Mouse (Mus musculus) liver, embryonic 15.5 days (tissue): Measurements from ENCODE around the gene Eif2b5. TPM values are rescaled to one million over a fixed set of nuclear protein-coding genes. Genes with fewer than 3 reads are reported as not detected.

Experiments
- ATAC-seq: fragments of 200-750 bp; cut with Nextera tagmentation; 2 replicates; pipeline ENCODE4 v1.8.0; 2017; ENCODE audit warnings: moderate number of reproducible peaks, mild to moderate bottlenecking, moderate library complexity; ENCODE audit not compliant: insufficient read depth
- H3K27ac ChIP-seq: fragments of 300-500 bp; sonication (generic); replicated peaks from 2 replicates; pipeline ENCODE4 v1.5.1; 2015; ENCODE audit warnings: mild to moderate bottlenecking, inconsistent platforms
- H3K27me3 ChIP-seq: fragments of 300-500 bp; sonication (generic); 2 replicates; pipeline ENCODE4 v1.6.1; 2015; ENCODE audit warnings: mild to moderate bottlenecking, inconsistent platforms
- H3K36me3 ChIP-seq: fragments of 300-500 bp; sonication (generic); replicated peaks from 2 replicates; pipeline ENCODE4 v1.6.1; 2015; ENCODE audit warnings: moderate library complexity, mild to moderate bottlenecking, inconsistent platforms
- H3K4me1 ChIP-seq: fragments of 300-500 bp; sonication (generic); replicated peaks from 2 replicates; pipeline ENCODE4 v1.6.1; 2015; ENCODE audit warnings: inconsistent platforms
- H3K4me2 ChIP-seq: fragments of 300-500 bp; sonication (generic); 2 replicates; pipeline ENCODE4 v1.6.1; 2015; ENCODE audit warnings: moderate library complexity, mild to moderate bottlenecking, inconsistent platforms
- H3K4me3 ChIP-seq: fragments of 300-500 bp; sonication (generic); replicated peaks from 2 replicates; pipeline ENCODE4 v1.5.1; 2015; ENCODE audit warnings: mild to moderate bottlenecking, inconsistent platforms
- H3K9ac ChIP-seq: fragments of 300-500 bp; sonication (generic); 2 replicates; pipeline ENCODE4 v1.6.1; 2015; ENCODE audit warnings: moderate library complexity, mild to moderate bottlenecking, inconsistent platforms
- H3K9me3 ChIP-seq: fragments of 300-500 bp; sonication (generic); replicated peaks from 2 replicates; pipeline ENCODE4 v1.6.1; 2016; ENCODE audit warnings: inconsistent platforms
- WGBS: fragments of 180-500 bp; shearing (Covaris S2); methylation state at CpG from one replicate; pipeline ENCODE4 v1.1.7; 2015; ENCODE audit warnings: mixed read lengths; ENCODE audit not compliant: insufficient replicate concordance; 5-methylcytosine and 5-hydroxymethylcytosine counted together
- polyA plus RNA-seq: library from polyadenylated mRNA; unstranded; fragments of >200 nt; fragmentation: Nextera tagmentation; extraction: Ambion mirVana; gene quantifications from 2 replicates; pipeline ENCODE4 v1.2.1, GENCODE M21; 2015

Eif2b5 gene
- polyA plus RNA-seq, 1 experiment from 2014 or later = 44.1 TPM

- H3K36me3 ChIP-seq = peaks cover 53% of the 10 kb centered on the region
- H3K4me2 ChIP-seq = peak overlapping the region; percentile 79
- ATAC-seq = no peak
- no peaks in the 10 kb centered on the region for H3K27me3 ChIP-seq
- peak overlapping the region; percentile 88 for H3K9ac ChIP-seq
- no peaks in the 10 kb centered on the region for H3K9me3 ChIP-seq
- H3K27ac ChIP-seq = peak overlapping the region; percentile 96
- H3K4me3 ChIP-seq = peak overlapping the region; percentile 80
- H3K4me1 ChIP-seq = peaks cover 38% of the 10 kb centered on the region
- WGBS = 30% methylated on average over 5 of the region's 5 CpGs
These were observed 38.5 kb downstream of the Eif2b5 start for GRCm38 (mm10) chr16:20537071-20537471.

GRCm38 (mm10) chr16:20537601-20538320, 39.1 kb downstream of the Eif2b5 start:
- Histone ChIP-seq H3K27ac (peak overlapping the region; percentile 96), H3K4me1 (peaks cover 38% of the 10 kb centered on the region), H3K4me3 (peak overlapping the region; percentile 80), H3K36me3 (peaks cover 57% of the 10 kb centered on the region), H3K9ac (peak overlapping the region; percentile 88), H3K27me3 (no peaks in the 10 kb centered on the region), H3K9me3 (no peaks in the 10 kb centered on the region), H3K4me2 (peak overlapping the region; percentile 79)
- 29% methylated on average over 6 of the region's 6 CpGs for WGBS
- no peak for ATAC-seq

GRCm38 (mm10) chr16:20539649-20540048, 41.0 kb downstream of the Eif2b5 start:
- no peak overlapping the region for H3K4me3 ChIP-seq
- no peaks in the 10 kb centered on the region for H3K27me3 ChIP-seq
- 0 out of 2 replicates have a peak overlapping the region, but pooled peaks have one; percentile 15 for H3K27ac ChIP-seq
- H3K9ac ChIP-seq = no peak overlapping the region
- no peak overlapping the region for H3K4me2 ChIP-seq
- peaks cover 38% of the 10 kb centered on the region for H3K4me1 ChIP-seq
- H3K36me3 ChIP-seq = peaks cover 68% of the 10 kb centered on the region
- WGBS = 34% methylated on average over 3 of the region's 3 CpGs
- H3K9me3 ChIP-seq = no peaks in the 10 kb centered on the region
- no peak for ATAC-seq

- Histone ChIP-seq H3K9me3 (no peaks in the 10 kb centered on the region), H3K4me3 (no peak overlapping the region), H3K4me2 (no peak overlapping the region), H3K4me1 (peaks cover 38% of the 10 kb centered on the region), H3K27ac (0 out of 2 replicates have a peak overlapping the region, but pooled peaks have one; percentile 15), H3K9ac (no peak overlapping the region), H3K27me3 (no peaks in the 10 kb centered on the region), H3K36me3 (peaks cover 76% of the 10 kb centered on the region)
- no peak for ATAC-seq
- 38% methylated on average over 4 of the region's 4 CpGs for WGBS
These were observed 41.8 kb downstream of the Eif2b5 start for GRCm38 (mm10) chr16:20540438-20540837.

- Histone ChIP-seq H3K4me3 (no peak overlapping the region), H3K9ac (no peak overlapping the region), H3K4me2 (no peak overlapping the region), H3K27me3 (no peaks in the 10 kb centered on the region), H3K36me3 (peaks cover 62% of the 10 kb centered on the region), H3K27ac (no peak overlapping the region), H3K4me1 (peaks cover 33% of the 10 kb centered on the region), H3K9me3 (no peaks in the 10 kb centered on the region)
- 81% methylated on average over 10 of the region's 10 CpGs for WGBS
- ATAC-seq = no peak
These were observed 47.1 kb downstream of the Eif2b5 start for GRCm38 (mm10) chr16:20545696-20546095.

GRCm38 (mm10) chr16:20547423-20547822, 48.8 kb downstream of the Eif2b5 start:
- peak overlapping the region; percentile 84 for H3K4me3 ChIP-seq

GRCm38 (mm10) chr16:20548096-20548948, 49.7 kb downstream of the Eif2b5 start, which contains the start of gene Abcf3:
Gene Abcf3 (plus strand): TSS chr16:20548577.
- H3K4me3 ChIP-seq = peak within 1 kb of the TSS; percentile 84
- WGBS = under 1% methylated on average over 56 of the region's 56 CpGs

More at GRCm38 (mm10) chr16:20547423-20547822, 48.8 kb downstream of the Eif2b5 start:
- peaks cover 61% of the 10 kb centered on the region for H3K36me3 ChIP-seq
- peaks cover 32% of the 10 kb centered on the region for H3K4me1 ChIP-seq
- H3K9me3 ChIP-seq = no peaks in the 10 kb centered on the region
- peak overlapping the region; percentile 85 for H3K27ac ChIP-seq
- no peak for ATAC-seq
- H3K4me2 ChIP-seq = peak overlapping the region; percentile 76
- no peak overlapping the region for H3K9ac ChIP-seq
- no peaks in the 10 kb centered on the region for H3K27me3 ChIP-seq
- WGBS = 49% methylated on average over 5 of the region's 5 CpGs

GRCm38 (mm10) chr16:20549161-20549560, 50.5 kb downstream of the Eif2b5 start:
- Histone ChIP-seq H3K4me2 (peak overlapping the region; percentile 85), H3K27ac (peak overlapping the region; percentile 69), H3K27me3 (no peaks in the 10 kb centered on the region), H3K36me3 (peaks cover 63% of the 10 kb centered on the region), H3K4me3 (peak overlapping the region; percentile 84), H3K9me3 (no peaks in the 10 kb centered on the region), H3K9ac (peak overlapping the region; percentile 75), H3K4me1 (peaks cover 32% of the 10 kb centered on the region)
- no peak for ATAC-seq
- 42% methylated on average over 9 of the region's 9 CpGs for WGBS

More at GRCm38 (mm10) chr16:20548096-20548948, 49.7 kb downstream of the Eif2b5 start, which contains the start of gene Abcf3:
- Histone ChIP-seq H3K4me2 (peak within 1 kb of the TSS; percentile 85), H3K9ac (peak within 1 kb of the TSS; percentile 75), H3K4me1 (peaks cover 32% of the 10 kb centered on the region), H3K27ac (peak within 1 kb of the TSS; percentile 85), H3K9me3 (no peaks in the 10 kb centered on the region), H3K27me3 (no peaks in the 10 kb centered on the region), H3K36me3 (peaks cover 62% of the 10 kb centered on the region)
- ATAC-seq = peak; percentile 98

GRCm38 (mm10) chr16:20551691-20552090, 53.1 kb downstream of the Eif2b5 start:
- Histone ChIP-seq H3K27ac (no peak overlapping the region), H3K27me3 (no peaks in the 10 kb centered on the region), H3K4me1 (peaks cover 32% of the 10 kb centered on the region), H3K9me3 (no peaks in the 10 kb centered on the region), H3K4me3 (no peak overlapping the region), H3K4me2 (no peak overlapping the region), H3K36me3 (peaks cover 63% of the 10 kb centered on the region), H3K9ac (no peak overlapping the region)
- no peak for ATAC-seq
- 81% methylated on average over 5 of the region's 5 CpGs for WGBS

GRCm38 (mm10) chr16:20552594-20552993, 54.0 kb downstream of the Eif2b5 start:
- Histone ChIP-seq H3K4me2 (no peak overlapping the region), H3K27ac (no peak overlapping the region), H3K9ac (no peak overlapping the region), H3K4me1 (peaks cover 23% of the 10 kb centered on the region), H3K9me3 (no peaks in the 10 kb centered on the region), H3K36me3 (peaks cover 67% of the 10 kb centered on the region), H3K4me3 (no peak overlapping the region), H3K27me3 (no peaks in the 10 kb centered on the region)
- no peak for ATAC-seq
- 71% methylated on average over 1 of the region's 1 CpGs for WGBS

- no peak overlapping the region for H3K27ac ChIP-seq
- ATAC-seq = no peak
- no peak overlapping the region for H3K4me3 ChIP-seq
- no peak overlapping the region for H3K4me2 ChIP-seq
- H3K9me3 ChIP-seq = no peaks in the 10 kb centered on the region
- H3K9ac ChIP-seq = no peak overlapping the region
- peaks cover 89% of the 10 kb centered on the region for H3K36me3 ChIP-seq
- 73% methylated on average over 6 of the region's 6 CpGs for WGBS
- H3K27me3 ChIP-seq = no peaks in the 10 kb centered on the region
- peaks cover 4% of the 10 kb centered on the region for H3K4me1 ChIP-seq
These were observed 56.4 kb downstream of the Eif2b5 start for GRCm38 (mm10) chr16:20555000-20555399.
